Mouse (Mus musculus) heart, adult 18-20 months (tissue): Measurements from ENCODE around the gene Cyp4a32. TPM values are rescaled to one million over a fixed set of nuclear protein-coding genes. Genes with fewer than 3 reads are reported as not detected.
"Not testable (repeated sequence)": the region's sequence is repeated elsewhere in the genome, so short reads cannot be mapped to it uniquely, and the experiment has no call there.

Source experiments
- DNase-seq, 2 experiments: peaks; one replicate each; pipeline ENCODE4 v3.0.0; 2021 to 2022; ENCODE audit warnings: mixed read lengths in 1 of 2
- long read RNA-seq, 2 experiments: library from polyadenylated mRNA; stranded (forward); transcript quantifications; one replicate each; pipeline ENCODE4 v2.0.0; 2021
- total RNA-seq, 2 experiments: library from RNA; stranded (reverse); gene quantifications; 2 replicates each; pipeline ENCODE4 v1.2.3; 2021

Gene Cyp4a32
- total RNA-seq: not detected
- long read RNA-seq, experiment 1: 0 reads
- long read RNA-seq, experiment 2: 0 reads

DNA sequence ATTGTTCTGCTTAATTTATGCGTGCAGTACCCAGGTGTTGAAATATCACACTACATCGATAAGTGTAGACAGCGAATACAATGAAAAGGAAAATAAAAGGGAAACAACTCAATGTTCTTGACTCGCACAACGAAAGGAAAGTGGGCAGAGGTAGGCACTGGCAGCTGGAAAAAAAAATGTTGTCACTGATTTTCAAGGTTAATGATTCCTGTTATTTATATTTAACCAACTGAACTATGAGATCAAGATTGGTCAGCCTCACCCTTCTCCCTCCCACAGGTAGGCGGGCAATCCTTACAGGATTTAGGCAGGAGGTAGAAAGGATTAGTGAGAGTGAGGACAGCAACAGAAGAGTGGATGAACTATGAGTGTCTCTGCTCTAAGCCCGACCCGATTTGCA lies at the start of gene Cyp4a32:
Gene Cyp4a32, plus strand, starts transcription at position 359 of the 400 bp plus-strand sequence.
- DNase-seq: not testable (repeated sequence)

DNA sequence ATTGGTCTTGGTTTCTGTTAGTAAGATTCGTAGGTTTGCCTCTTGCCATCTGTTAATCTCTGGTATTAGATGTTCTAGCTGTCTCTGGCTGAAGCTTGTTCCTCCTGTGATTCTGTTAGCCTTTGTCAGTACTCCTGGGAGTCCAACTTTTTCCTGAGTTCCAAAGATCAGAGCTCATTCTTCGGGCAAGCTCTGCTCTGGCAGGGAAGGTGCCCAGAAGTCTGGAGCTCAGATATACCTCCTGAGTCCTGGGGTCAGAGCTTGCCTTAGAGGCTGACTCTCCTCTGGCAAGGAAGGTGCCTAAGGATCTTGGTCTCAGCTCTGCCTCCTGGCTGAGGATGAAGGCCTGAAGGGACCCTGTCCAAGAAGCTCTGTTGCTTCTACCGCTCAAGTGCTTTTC lies 48.0 kb upstream of the Cyp4a32 start:
- no peak for DNase-seq

DNA sequence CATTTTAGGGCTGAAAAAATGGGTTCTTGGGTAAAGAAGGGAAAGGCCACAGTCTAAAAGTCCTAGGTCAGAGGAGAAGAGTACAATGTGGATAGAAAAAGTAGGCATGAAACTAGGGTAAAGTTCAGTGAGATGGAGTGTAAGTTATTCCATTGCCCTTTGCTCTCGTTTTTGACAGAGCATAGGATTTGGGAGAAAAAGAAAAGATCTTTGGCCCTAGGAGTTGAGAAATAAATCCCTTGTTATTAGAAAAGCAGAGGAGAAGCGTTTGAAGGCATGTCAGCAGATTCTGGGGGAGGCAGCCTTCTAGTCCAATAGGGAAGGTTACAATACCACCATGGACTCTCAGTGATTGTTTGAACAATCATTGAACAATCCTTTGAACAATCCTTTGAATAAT lies 45.3 kb upstream of the Cyp4a32 start:
- no peak for DNase-seq

DNA sequence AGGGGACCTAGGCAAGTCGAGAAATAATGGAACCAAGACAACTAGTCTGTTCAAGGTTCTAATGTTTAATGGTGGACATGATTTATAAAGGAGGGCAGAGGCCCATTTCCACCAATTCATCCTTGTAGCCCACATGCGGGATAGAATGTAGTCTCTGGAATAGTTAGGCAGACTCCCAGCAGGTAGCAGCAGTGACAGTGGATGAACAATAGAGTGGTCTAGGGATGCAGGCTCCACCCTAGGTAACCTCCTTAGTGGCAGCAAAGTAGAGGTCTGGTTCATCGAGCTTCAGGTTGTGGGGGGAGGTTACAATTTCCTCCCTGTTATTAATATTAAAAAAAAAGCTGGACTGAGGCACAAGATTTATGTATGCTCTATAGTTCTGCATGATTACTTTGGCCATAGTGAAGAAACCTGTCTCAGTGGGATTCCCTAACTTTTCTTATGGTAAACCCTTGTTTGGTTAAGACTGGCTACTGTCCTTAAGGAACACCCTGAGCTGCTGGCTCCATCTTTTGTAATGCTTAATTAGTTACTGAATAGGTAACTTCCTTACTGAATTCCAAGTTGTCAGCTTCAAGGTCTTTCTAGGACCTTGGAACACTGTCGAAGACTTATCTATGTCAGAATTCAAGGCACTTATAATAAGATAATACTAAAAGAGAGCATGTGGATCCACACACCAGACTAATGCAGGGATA lies 42.8 kb upstream of the Cyp4a32 start:
- no peak for DNase-seq

DNA sequence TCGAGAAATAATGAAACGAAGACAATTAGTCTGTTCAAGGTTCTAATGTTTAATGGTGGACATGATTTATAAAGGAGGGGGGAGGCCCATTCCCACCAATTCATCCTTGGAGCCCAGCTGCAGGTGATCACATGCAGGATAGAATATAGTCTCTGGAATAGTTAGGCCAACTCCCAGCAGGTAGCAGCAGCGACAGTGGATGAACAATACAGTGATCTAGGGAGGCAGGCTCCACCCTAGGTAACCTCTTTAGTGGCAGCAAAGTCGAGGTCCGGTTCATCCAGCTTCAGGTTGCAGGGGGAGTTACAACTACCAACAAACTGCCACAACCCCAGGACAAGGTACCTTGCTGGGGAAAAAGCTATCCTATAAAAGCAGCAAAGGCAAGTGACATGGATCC lies 39.5 kb upstream of the Cyp4a32 start:
- not testable (repeated sequence) for DNase-seq

DNA sequence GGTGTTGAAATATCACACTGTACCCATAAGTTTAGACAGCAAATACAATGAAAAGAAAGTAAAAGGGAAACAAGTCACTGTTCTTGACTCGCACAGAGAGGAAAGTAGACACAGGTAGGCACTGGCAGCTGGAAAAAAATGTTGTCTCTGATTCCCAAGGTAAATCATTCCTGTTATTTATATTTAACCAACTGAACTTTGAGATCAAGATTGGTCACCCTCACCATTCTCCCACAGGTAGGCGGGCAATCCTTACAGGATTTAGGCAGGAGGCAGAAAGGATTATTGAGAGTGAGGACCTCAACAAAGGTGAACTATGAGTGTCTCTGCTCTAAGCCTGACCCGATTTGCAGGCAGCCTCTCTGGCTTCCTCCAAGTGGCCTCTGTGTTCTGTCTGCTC lies 37.4 kb upstream of the Cyp4a32 start, which contains the start of gene Cyp4a31:
Gene Cyp4a31, plus strand, starts transcription at position 249 of the 400 bp plus-strand sequence.
- no peak for DNase-seq

DNA sequence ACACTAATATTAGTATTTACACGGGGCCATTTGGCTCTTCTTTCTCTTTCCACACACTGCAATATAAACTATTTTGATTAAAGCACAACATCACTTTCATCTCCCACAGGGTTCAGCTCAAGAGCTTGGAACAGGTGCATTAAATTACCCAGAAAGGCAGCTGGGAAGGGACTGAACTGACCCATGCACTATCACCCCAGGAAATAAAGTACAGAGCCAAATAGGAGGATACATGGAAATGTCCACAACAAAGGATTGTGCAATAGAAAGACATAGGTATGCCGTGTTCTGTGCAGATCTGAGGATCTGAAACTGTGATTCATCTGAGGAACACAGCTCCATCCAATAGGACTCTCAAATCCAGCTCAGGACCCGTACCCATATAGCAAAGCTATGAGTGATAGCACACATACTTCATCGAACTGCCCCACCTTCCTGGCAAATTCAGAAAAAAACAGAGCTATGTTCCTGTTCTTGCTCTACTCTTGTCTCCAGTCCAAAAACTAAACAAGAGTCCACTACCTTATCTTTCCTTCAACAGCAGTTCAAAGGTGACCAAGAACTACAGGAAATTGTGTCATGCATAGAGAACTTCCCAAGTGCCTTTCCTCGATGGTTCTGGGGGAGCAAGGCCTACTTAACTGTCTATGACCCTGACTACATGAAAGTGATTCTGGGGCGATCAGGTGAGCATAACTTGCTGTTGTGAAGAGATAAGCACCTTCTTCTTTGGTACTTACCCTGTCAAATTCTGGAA lies 36.1 kb upstream of the Cyp4a32 start:
- not testable (repeated sequence) for DNase-seq

DNA sequence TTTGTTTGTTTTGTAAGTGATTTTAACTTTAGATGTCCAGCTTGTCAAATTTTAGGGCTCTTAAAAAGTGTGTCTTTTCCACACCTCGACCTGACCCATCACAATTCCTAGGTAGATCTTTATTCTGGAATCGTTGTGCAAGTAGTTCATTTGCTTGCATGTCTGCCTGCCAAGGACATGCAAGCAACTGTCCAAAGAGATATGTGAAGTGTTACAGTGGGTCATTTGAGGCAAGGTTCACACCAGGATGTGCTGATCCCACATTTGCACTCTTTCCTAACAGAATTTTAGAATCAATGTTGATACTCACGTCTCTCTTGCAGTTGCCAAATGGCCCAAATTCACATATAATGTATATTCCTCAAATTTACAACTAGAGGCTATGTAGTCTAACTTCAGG lies 25.5 kb upstream of the Cyp4a32 start:
- no peak for DNase-seq

DNA sequence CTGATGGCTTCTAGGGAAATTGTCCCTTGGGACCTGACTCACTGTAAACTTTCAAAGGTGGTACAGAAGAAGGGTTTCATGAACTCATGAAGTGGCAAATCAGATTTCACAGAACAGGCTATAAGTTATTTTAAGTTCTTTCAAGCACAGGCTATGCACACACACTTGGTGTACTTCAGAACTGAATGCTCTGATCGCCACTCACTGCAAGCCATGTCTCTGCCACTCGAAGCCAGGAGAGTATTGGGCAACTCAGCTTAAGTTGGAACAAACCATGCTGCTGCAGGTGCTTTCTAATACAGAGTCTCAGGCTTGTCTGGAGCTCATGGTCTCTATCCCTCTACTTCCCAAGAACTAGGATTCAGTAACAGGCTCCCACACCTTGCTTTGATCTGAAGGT lies 25.0 kb upstream of the Cyp4a32 start:
- peak in 1 of 2 experiments; percentile 7 for DNase-seq

DNA sequence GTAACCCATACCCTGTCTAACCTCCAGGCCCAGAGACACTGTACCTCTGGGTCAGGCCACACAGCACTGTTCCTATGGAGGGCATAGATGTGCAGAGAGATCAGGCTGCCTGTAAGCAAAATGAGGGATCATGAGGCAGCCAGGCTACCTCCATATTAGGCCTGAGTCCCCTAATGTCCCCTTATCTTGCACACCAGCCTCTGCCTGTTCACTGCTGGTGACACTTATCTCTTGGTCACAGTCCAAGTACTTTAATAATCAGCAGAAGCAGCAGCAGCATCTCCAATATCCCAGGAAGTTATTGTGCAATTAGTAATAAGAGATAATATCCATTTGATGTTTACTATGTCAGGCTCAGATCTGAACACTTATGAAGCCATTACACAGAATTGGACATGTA lies 17.7 kb upstream of the Cyp4a32 start:
- DNase-seq: no peak

DNA sequence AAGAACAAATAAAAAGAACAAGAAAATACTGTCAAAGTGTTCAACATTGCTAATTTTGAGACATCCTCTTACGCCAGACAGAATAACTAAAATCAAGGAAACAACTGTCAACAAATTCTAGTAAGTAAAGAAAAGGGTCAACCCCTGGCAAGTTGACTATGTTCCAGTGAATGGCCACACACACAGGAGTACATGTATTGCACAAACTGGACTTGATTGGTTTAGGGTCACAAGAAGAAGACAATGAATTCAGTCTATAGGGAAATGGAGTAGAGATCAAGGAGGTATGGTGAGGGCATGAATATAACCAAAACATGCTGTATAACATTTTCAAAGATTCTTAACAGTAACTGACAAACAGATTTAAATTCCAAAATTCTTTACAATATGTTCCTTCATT lies 4.4 kb upstream of the Cyp4a32 start:
- DNase-seq: no peak

DNA sequence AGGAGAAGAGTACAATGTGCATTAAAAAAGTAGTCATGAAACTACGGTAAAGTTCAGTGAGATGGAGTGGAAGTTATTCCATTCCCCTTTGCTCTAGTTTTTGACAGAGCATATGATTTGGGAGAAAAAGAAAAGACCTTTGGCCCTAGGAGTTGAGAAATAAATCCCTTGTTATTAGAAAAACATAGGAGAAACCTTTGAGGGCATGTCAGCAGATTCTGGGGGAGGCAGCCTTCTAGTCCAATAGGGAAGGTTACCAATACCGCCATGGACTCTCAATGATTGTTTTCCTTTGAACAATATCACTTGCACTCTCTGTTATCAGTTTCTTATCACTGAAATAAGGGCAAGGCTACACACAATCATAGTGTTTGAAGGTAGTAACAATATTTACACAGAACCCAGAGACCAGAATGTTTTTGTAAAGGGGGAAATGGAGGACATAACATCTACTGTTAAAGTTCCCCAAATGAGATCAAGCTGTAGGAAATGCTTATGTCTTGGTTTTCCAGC lies 3.9 kb upstream of the Cyp4a32 start:
- no peak for DNase-seq

DNA sequence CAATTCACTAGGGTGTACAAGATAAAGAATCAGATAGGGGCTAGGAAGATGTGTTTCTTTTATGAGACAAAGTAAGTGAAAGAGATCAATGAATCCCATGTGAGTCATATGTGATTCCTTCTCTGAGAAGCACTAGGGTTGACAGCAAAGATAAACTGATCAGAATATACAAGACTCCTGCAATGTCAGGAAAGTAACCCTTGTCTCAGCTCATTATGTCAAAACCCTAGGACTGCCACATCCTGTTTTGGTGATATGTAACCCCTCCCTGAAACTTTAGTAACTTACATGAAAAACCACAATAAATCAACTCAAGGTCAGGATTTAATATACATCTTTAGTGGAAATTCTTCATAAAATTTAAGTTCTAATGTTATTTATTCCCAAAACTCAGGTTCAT lies 13.2 kb downstream of the Cyp4a32 start:
- no peak for DNase-seq

DNA sequence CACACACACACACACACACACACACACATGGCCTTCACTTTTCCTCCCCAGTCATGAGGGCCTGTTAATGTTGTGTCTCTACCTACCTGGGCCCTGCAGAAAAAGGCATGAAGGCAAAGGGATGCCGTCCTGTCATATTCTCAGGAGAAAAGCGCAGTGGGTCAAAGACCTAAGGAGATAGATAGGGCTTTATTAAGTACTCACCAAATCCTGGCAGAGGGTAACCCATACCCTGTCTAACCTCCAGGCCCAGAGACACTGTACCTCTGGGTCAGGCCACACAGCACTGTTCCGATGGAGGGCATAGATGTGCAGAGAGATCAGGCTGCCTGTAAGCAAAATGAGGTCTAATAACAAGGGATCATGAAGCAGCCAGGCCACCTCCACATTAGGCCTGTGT lies 24.8 kb downstream of the Cyp4a32 start:
- not testable (repeated sequence) for DNase-seq

DNA sequence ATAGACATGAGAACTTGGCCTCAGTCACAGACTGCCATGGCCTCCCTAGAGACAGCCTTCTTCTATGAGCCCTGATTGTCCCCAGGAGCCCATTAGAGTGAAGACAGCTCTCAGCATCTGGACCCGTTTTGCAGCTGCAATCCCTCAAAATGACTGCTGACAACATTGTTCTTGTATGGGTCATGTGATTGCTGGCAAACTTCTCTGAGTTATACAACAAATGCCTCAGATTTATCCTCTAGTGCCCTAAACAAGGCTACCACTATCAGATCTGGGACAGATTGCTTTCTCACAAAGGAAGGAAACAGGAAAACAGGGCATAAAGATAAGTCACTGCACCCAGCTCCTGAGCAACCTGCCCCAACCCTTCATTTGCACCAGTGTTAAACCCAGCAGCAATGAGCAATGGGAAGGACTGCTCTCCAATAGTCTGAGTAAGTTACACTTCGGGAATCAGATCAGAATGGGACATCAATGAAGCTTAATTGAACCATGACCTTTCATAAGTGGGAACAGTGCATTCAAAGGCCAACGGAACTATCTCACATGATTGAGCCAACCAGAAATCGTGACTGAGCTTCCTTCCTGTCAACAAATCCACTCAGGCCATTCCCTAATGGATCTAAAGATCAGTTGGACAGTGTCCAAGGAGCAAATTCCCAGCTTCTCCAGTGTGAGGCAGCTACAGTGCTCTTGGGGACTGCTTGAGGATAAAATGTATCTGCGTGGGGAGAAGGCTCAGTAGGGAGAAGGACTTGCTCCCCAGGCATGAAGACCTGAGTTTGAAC lies 42.4 kb downstream of the Cyp4a32 start:
- DNase-seq: peak; percentile 62 to 74

DNA sequence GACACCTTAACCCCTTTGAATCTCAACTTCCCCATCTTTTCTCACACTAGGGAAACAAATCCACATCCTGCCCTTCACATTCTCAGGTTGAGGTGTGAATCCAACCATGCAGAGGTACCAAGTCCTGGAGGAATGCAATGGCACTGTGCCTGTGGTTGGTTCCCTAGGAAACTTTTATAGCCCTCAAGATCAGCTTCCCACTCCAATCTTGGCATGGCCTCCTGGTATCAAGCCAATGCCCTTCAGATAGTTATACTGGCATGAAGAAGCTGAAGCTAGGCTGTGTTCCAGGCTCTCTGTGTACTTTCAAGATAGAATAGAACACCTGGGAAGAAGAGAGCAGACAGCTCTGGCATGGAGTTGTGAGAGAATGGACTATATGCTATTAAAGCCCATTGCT lies 44.6 kb downstream of the Cyp4a32 start:
- peak; percentile 78 to 80 for DNase-seq

DNA sequence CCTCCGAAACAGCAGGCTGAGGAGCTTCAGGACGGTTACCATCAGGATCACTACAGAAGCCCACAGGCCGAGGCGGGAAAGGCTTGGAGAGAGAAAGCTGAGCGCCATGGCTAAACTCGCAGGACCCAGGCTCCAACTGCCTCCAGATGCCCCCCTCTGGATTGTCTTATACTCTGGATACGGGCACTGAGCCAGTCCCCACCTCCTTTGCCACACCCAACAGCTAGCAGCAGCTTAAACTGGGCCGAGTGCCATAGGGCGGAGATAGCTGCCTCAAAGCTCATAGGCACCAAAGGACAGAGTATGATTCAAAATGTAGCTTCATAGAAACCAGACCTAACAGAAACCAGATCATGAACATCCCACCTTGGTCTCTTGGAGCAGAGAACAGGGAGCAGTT lies 46.8 kb downstream of the Cyp4a32 start, which contains the start of gene Cyp4b1:
Gene Cyp4b1, minus strand, starts transcription at position 144 of the 400 bp plus-strand sequence.
- DNase-seq: peak; percentile 85 to 90

DNA sequence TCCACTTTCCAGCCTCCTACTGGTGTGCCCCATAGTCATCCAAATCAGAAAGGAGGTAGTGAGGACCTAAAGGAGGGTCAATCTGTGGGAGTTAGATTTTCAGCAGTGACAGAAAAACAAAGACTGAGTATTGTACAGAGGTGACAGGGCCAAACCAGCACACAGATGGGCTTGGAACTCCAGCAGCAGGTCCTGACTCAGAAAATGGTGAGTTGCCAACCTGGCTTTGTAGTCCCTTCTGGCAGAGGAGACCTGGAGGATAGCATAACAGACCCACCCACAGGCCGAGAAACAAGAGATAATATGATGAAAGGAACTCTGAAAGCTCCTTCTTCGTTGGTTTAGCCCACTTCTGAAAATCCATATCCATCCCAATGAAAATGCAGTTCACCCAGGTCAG lies 48.0 kb downstream of the Cyp4a32 start:
- peak; percentile 49 to 54 for DNase-seq

DNA sequence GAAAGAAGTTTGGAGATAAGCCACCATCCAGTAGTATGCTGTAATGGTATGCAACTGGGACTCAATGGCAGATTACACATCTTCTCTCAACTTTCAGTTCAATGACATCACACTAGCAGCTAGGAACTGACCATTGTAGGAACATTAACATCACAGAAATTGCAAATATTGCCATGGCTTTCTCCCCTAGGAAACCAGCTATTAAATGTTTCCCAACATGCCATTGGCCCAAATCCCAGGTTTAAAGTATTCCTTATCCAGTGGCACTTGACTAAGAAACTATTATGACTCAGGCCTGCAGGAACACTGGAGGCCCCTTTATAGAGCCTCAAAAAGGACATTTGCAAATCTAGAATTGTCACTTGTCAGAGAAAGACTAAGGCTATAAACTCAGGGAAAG lies 48.6 kb downstream of the Cyp4a32 start:
- peak; percentile 53 to 67 for DNase-seq

DNA sequence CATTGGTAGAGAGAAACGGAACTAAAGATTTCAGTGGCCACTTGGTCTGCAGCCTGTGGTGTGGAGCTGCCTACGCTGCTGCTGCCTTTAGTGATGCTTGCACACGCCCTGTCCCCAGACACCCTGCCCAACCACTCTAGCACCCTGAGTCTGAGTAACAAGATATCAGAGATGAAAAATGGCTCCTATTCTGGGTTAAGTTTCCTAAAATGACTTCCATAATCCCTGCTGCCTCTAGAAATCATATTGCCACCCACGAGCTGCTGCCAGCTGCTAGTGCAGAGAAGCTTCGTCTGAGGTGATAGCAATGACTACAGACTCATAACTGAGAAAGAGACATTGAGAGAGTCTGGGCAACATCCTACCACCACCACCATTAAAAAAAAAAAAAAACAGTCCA lies 50.1 kb downstream of the Cyp4a32 start:
- no peak for DNase-seq

DNA sequence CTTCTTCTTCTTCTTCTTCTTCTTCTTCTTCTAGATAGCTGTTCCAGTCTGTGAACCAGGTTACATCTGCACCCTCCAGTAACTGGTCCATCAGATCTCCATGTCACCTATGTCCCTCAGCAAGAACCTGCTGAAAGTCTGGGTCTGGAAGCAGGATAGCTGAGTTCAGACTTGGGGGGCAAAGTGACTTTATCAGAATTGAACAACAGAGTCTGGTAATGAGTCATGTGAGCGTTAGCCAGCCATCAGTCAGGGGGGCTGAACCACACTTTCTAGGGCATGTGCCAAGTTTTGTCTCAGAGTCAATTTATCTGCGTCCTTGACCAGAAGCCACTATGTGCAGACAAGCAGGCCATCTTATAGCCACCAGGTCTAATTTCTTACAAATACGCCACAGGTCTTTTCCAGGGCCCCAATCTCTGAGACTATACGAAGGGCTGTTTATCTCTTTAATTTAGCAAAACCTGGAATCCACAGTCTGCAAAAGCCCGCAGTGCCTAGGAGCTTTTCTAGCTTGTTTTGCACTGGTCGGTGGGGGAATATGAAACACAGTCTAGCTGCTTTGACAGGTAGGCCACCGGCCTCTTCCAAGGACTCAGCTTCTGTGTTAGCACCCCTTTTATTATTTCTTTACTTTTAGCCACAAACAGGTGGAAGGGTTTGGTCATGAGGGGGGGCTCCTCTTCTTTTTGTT lies 55.2 kb downstream of the Cyp4a32 start:
- not testable (repeated sequence) for DNase-seq

DNA sequence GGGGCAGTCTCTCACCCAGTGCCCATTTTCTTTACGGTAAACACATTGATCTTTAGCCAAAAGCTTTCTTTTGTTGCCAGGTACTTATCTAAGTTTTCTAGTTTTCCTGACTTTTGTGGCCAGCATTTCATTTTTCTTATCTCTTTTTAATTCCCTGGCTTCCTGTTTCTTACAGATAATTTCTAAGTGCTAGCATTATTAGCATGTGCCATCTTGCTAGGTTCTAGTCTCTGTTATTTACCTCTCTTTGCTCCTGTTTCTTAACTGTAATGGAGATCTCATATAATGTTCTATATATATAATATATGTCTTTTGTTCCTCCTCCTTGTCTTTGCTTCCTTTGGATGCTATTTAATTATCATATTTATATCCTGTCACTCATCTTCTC lies 55.8 kb downstream of the Cyp4a32 start:
- not testable (repeated sequence) for DNase-seq
